Mouse (Mus musculus) lung, postnatal 0 days (tissue): ENCODE measurements around the gene Gfap. TPM values are rescaled to one million over a fixed set of nuclear protein-coding genes. Genes with fewer than 3 reads are reported as not detected.
A peak's percentile ranks its signal among the peaks of the same experiment; 100 is the strongest.

Source experiments
- ATAC-seq: fragments of 200-750 bp; cut with Nextera tagmentation; 2 replicates; pipeline ENCODE4 v1.8.0; 2017; ENCODE audit warnings: moderate library complexity
- DNase-seq: peaks from one replicate; pipeline ENCODE4 v3.0.0-alpha.2; 2016; ENCODE audit warnings: low spot score
- H3K27ac ChIP-seq: fragments of 300-500 bp; sonication (generic); 2 replicates; pipeline ENCODE4 v1.5.1; 2014; ENCODE audit warnings: antibody characterized with exemption, mild to moderate bottlenecking, low read length, mixed read lengths
- H3K27me3 ChIP-seq: fragments of 300-500 bp; sonication (generic); replicated peaks from 2 replicates; pipeline ENCODE4 v1.6.1; 2014; ENCODE audit warnings: low read length, mixed read lengths; ENCODE audit not compliant: insufficient read depth
- H3K36me3 ChIP-seq: fragments of 300-500 bp; sonication (generic); 2 replicates; pipeline ENCODE4 v1.6.1; 2014; ENCODE audit warnings: low read length, mixed read lengths; ENCODE audit not compliant: insufficient read depth
- H3K4me1 ChIP-seq: fragments of 300-500 bp; sonication (generic); 2 replicates; pipeline ENCODE4 v1.6.1; 2014; ENCODE audit warnings: antibody characterized with exemption, low read depth, low read length, mixed read lengths; ENCODE audit not compliant: insufficient read depth
- H3K4me2 ChIP-seq: fragments of 300-500 bp; sonication (generic); replicated peaks from 2 replicates; pipeline ENCODE4 v1.6.1; 2014; ENCODE audit warnings: low read depth, mild to moderate bottlenecking, low read length, moderate library complexity, mixed read lengths
- H3K4me3 ChIP-seq: fragments of 300-500 bp; sonication (generic); 2 replicates; pipeline ENCODE4 v1.5.1; 2014; ENCODE audit warnings: low read depth, low read length
- H3K9ac ChIP-seq: fragments of 300-500 bp; sonication (generic); replicated peaks from 2 replicates; pipeline ENCODE4 v1.6.1; 2014; ENCODE audit warnings: low read depth, mild to moderate bottlenecking
- H3K9me3 ChIP-seq: fragments of 300-500 bp; sonication (generic); 2 replicates; pipeline ENCODE4 v1.6.1; 2016; ENCODE audit warnings: low read length, mixed read lengths
- CTCF ChIP-seq: IDR thresholded peaks from 2 replicates; pipeline ENCODE4 v1.5.1; 2016; ENCODE audit warnings: antibody characterized with exemption, mild to moderate bottlenecking
- EP300 ChIP-seq: IDR thresholded peaks from 2 replicates; pipeline ENCODE4 v1.6.1; 2016; ENCODE audit warnings: antibody characterized with exemption, mild to moderate bottlenecking, control low read depth
- WGBS: fragments of 180-500 bp; shearing (Covaris S2); extraction: QIAGEN DNeasy Blood & Tissue Kit; methylation state at CpG from one replicate; pipeline ENCODE4 v1.1.7; 2014; 5-methylcytosine and 5-hydroxymethylcytosine counted together
- polyA plus RNA-seq: library from polyadenylated mRNA; unstranded; fragments of >200 nt; fragmentation: Nextera tagmentation; extraction: Ambion mirVana; gene quantifications from 2 replicates; pipeline ENCODE4 v1.2.1, GENCODE M21; 2015

Gene Gfap
- polyA plus RNA-seq, 1 experiment from 2014 or later, result 0.12 TPM

DNA sequence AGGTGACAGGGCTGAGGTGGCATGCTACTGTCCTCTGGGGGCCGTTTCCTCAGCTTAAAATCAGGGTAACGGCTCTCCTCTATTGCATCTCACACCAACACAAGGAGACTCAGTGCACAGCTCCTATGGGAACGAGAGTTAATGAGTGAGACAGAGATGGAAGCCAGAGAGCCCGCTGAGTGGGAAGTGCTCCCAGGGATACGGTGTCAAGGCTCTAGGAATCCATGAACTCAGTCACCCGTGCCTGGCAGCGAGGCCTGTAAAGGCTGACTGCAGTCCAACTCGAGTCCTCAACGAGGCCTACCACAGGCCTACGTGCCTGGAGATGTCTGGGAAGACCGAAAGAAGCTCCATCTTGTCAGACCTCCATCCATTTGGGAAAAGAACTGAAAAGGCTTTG, 41.8 kb downstream of the Gfap start:
- no peak for TF ChIP-seq CTCF
- no peak for TF ChIP-seq EP300
- H3K9me3 ChIP-seq, result no peaks in the 10 kb centered on the region
- H3K4me1 ChIP-seq, result no peaks in the 10 kb centered on the region
- peaks cover 45% of the 10 kb centered on the region for H3K36me3 ChIP-seq
- no peak overlapping the region for H3K4me2 ChIP-seq
- H3K27me3 ChIP-seq, result no peaks in the 10 kb centered on the region
- DNase-seq, result no peak
- ATAC-seq, result no peak
- 94% methylated on average over 11 of the region's 11 CpGs for WGBS
- H3K27ac ChIP-seq, result no peak overlapping the region
- H3K4me3 ChIP-seq, result no peak overlapping the region
- no peak overlapping the region for H3K9ac ChIP-seq

DNA sequence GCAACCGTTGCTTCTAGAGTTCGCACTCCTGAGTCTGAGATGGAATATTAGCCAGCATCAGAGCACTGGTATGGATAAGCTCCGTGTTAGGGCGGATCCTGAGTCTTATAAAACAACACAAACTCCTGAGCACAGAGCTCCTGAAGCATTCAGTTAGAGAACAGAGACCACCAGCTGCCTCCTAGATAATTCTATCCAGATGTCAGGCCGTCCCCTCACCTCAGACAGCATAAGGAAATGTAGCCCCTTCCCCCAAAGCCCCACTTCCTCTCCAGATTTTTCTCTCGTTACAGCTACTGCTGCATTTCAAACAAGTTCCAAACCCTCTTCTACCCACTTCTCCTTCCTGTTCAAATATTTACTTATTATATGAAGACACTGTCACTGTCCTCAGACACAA, 44.8 kb downstream of the Gfap start:
- no peak for DNase-seq

DNA sequence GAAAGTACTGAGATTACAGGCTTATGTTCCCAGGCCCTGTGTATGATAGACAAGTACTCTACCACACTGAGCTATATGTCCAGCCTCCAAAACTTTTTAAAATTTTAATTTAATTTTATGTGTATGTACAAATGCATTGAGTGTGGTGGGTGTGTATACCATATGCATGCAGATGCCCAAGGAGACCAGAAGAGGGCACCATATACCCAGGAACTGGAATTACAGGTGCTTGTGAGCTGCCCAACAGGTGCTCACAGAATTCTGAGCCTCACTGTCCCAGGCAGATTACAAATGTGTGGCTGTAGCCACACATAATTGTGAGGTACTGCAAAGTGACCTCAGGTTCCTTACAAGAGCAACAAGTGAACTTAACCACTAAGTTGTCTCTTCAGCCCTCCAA, 47.0 kb downstream of the Gfap start:
- no peak overlapping the region for H3K27ac ChIP-seq
- no peaks in the 10 kb centered on the region for H3K4me1 ChIP-seq
- ATAC-seq (no peak), DNase-seq (no peak)
- no peak overlapping the region for H3K4me2 ChIP-seq
- TF ChIP-seq EP300 (no peak), CTCF (peak; percentile 48)
- peaks cover 26% of the 10 kb centered on the region for H3K36me3 ChIP-seq
- no peak overlapping the region for H3K9ac ChIP-seq
- no peaks in the 10 kb centered on the region for H3K9me3 ChIP-seq
- H3K4me3 ChIP-seq, result no peak overlapping the region
- no peaks in the 10 kb centered on the region for H3K27me3 ChIP-seq

More for the DNA sequence above, 44.8 kb downstream of the Gfap start:
- H3K27ac ChIP-seq, result no peak overlapping the region
- no peaks in the 10 kb centered on the region for H3K27me3 ChIP-seq
- H3K4me1 ChIP-seq, result no peaks in the 10 kb centered on the region
- TF ChIP-seq CTCF (no peak), EP300 (no peak)
- H3K36me3 ChIP-seq, result peaks cover 33% of the 10 kb centered on the region
- no peak overlapping the region for H3K4me2 ChIP-seq
- H3K9me3 ChIP-seq, result no peaks in the 10 kb centered on the region
- 75% methylated on average over 6 of the region's 6 CpGs for WGBS
- no peak overlapping the region for H3K9ac ChIP-seq
- no peak for ATAC-seq
- no peak overlapping the region for H3K4me3 ChIP-seq

DNA sequence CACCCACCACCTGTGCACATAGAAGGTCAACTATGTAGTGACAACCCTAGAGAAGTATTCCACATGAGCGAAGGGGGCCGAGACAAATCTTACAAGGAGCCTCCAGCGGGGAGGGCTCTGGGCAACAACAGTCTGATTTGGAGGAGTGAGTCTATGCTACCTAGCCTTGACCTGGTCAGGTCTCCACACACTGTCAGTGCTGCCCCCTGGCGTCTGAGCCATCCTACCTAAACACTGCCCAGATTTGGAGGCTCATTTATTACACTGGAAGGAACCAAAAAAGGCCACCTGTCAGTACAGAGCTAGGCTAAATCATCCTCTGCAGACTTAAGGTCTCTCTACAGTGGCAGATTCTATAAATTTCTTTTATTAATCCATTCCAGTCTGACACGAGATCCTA, 48.8 kb downstream of the Gfap start:
- TF ChIP-seq CTCF, result peak; percentile 81
- no peak for TF ChIP-seq EP300
- Histone ChIP-seq H3K27ac (no peak overlapping the region), H3K4me2 (no peak overlapping the region), H3K9me3 (no peaks in the 10 kb centered on the region), H3K27me3 (no peaks in the 10 kb centered on the region), H3K4me3 (no peak overlapping the region), H3K4me1 (no peaks in the 10 kb centered on the region), H3K36me3 (peaks cover 36% of the 10 kb centered on the region), H3K9ac (no peak overlapping the region)
- ATAC-seq (peak; percentile 68), DNase-seq (peak; percentile 58)
- WGBS, result 61% methylated on average over 5 of the region's 5 CpGs

DNA sequence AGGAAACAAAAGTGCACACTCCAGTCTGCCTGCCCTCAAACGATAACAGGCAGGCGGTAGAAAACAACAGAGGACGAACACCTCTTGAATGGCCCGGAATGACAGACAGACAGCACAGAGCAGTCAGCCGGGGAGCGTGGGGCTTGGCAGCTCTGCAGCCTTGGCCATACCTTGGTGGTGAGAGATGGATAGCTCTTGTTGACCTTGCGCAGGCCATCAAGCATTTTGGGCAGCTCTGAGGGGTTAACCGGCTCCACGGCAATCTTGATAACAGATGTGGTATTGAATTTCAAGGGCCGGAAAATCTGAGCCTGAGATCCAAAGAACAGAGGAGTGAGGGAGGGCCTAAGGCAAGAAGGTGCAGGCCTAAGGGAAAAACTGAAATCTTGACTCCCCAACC, 54.8 kb downstream of the Gfap start:
- no peak overlapping the region for H3K27ac ChIP-seq
- H3K4me1 ChIP-seq, result no peaks in the 10 kb centered on the region
- peaks cover 33% of the 10 kb centered on the region for H3K36me3 ChIP-seq
- TF ChIP-seq EP300, result no peak
- no peak for TF ChIP-seq CTCF
- no peak for DNase-seq
- H3K9me3 ChIP-seq, result no peaks in the 10 kb centered on the region
- no peak overlapping the region for H3K4me3 ChIP-seq
- no peak overlapping the region for H3K9ac ChIP-seq
- ATAC-seq, result no peak
- 58% methylated on average over 10 of the region's 10 CpGs for WGBS
- H3K27me3 ChIP-seq, result no peaks in the 10 kb centered on the region
- no peak overlapping the region for H3K4me2 ChIP-seq

DNA sequence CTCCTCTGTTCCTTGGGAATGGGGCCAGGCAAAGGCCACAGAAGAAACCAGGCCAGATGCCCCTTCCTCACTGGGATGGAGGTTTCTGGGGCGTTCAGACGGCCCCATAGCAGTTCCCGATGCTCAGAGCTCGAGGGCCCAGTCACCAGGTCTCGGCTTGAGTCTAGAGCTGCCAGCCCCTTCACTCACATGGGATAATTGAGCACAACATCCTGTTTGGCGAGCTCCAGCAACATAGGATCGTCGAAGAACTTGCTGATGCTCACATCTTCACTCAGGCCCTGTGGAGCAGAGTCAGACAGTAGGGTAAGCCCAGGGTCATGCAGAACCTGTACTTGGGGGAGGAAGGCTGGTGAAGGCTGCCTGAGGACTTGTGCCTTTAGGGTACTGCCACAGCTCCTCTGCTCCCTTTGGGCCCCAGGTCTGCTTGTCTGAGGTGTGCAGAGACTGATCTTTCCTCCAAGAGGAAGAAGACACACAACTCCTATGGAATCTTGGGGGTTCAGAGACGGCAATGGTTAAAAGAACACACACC, 62.0 kb downstream of the Gfap start:
- no peaks in the 10 kb centered on the region for H3K9me3 ChIP-seq
- peaks cover 18% of the 10 kb centered on the region for H3K36me3 ChIP-seq
- no peaks in the 10 kb centered on the region for H3K4me1 ChIP-seq
- H3K27me3 ChIP-seq, result no peaks in the 10 kb centered on the region
- no peak overlapping the region for H3K4me3 ChIP-seq
- no peak overlapping the region for H3K27ac ChIP-seq
- no peak for DNase-seq
- ATAC-seq, result no peak
- H3K9ac ChIP-seq, result no peak overlapping the region
- 67% methylated on average over 9 of the region's 9 CpGs for WGBS
- H3K4me2 ChIP-seq, result no peak overlapping the region
- TF ChIP-seq CTCF (no peak), EP300 (no peak)

DNA sequence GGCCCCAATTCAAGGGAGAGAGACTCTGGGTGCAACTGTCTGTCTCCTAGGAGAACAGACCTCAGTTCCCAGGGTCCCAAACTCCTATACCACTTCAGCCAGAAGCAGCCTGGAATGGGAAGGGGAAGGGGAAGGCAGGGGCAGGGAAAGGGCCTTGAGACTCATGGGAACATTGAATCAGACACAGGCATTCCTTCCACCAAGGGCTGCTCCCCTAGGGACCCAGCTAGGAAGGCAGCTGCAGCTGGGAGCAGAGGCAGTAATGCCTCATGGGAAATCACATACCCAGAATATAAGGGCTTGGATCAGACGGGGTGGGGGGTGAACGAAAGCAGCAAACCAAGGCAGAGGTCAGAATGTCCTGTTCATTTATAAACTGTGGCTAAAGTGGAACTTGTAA, 62.6 kb downstream of the Gfap start:
- Histone ChIP-seq H3K36me3 (peaks cover 12% of the 10 kb centered on the region; the same call in 1 of the 2 replicates), H3K9ac (no peak overlapping the region), H3K4me2 (peak overlapping the region; percentile 12; the same call in 1 of the 2 replicates), H3K9me3 (no peaks in the 10 kb centered on the region), H3K4me1 (no peaks in the 10 kb centered on the region), H3K27ac (no peak overlapping the region), H3K27me3 (no peaks in the 10 kb centered on the region), H3K4me3 (no peak overlapping the region)
- WGBS, result 83% methylated on average over 2 of the region's 2 CpGs
- peak; percentile 45 for ATAC-seq
- TF ChIP-seq CTCF (no peak), EP300 (no peak)
- DNase-seq, result peak; percentile 14
